Mouse (Mus musculus) stomach, embryonic 14.5 days (tissue): ENCODE results near the gene Azin2. TPM values are rescaled to one million over a fixed set of nuclear protein-coding genes. Genes with fewer than 3 reads are reported as not detected.

Experiments
- ATAC-seq: fragments of 200-750 bp; cut with Nextera tagmentation; 2 replicates; pipeline ENCODE4 v1.8.0; 2017; ENCODE audit warnings: low read depth, moderate TSS enrichment; ENCODE audit not compliant: insufficient number of reproducible peaks, insufficient read depth, low FRiP score
- H3K27ac ChIP-seq: fragments of 300-500 bp; sonication (generic); 2 replicates; pipeline ENCODE4 v1.5.1; 2014; ENCODE audit warnings: mild to moderate bottlenecking, low read length, moderate library complexity, mixed read lengths
- H3K27me3 ChIP-seq: fragments of 300-500 bp; sonication (generic); 2 replicates; pipeline ENCODE4 v1.6.1; 2014; ENCODE audit warnings: low read length, control low read depth, mixed read lengths; ENCODE audit not compliant: control insufficient read depth, insufficient read depth
- H3K36me3 ChIP-seq: fragments of 300-500 bp; sonication (generic); 2 replicates; pipeline ENCODE4 v1.6.1; 2014; ENCODE audit warnings: mild to moderate bottlenecking, control low read depth, low read length, moderate library complexity, mixed read lengths; ENCODE audit not compliant: control insufficient read depth, insufficient read depth
- H3K4me1 ChIP-seq: fragments of 300-500 bp; sonication (generic); 2 replicates; pipeline ENCODE4 v1.6.1; 2014; ENCODE audit warnings: low read length, control low read depth, mixed read lengths; ENCODE audit not compliant: control insufficient read depth, insufficient read depth
- H3K4me2 ChIP-seq: fragments of 300-500 bp; sonication (generic); replicated peaks from 2 replicates; pipeline ENCODE4 v1.6.1; 2014; ENCODE audit warnings: low read depth, low read length, control low read depth
- H3K4me3 ChIP-seq: fragments of 300-500 bp; sonication (generic); 2 replicates; pipeline ENCODE4 v1.5.1; 2014; ENCODE audit warnings: low read depth, low read length, control low read depth
- H3K9ac ChIP-seq: fragments of 300-500 bp; sonication (generic); replicated peaks from 2 replicates; pipeline ENCODE4 v1.6.1; 2014; ENCODE audit warnings: low read depth, mild to moderate bottlenecking, control low read depth, low read length, moderate library complexity, mixed read lengths
- H3K9me3 ChIP-seq: fragments of 300-500 bp; sonication (generic); 2 replicates; pipeline ENCODE4 v1.6.1; 2016; ENCODE audit warnings: low read depth, low read length, control low read depth; ENCODE audit not compliant: control insufficient read depth
- WGBS: fragments of 180-500 bp; shearing (Covaris S2); extraction: QIAGEN DNeasy Blood & Tissue Kit; methylation state at CpG from one replicate; pipeline ENCODE4 v1.1.7; 2014; 5-methylcytosine and 5-hydroxymethylcytosine counted together
- polyA plus RNA-seq: library from polyadenylated mRNA; unstranded; fragments of >200 nt; fragmentation: Nextera tagmentation; extraction: Ambion mirVana; gene quantifications from 2 replicates; pipeline ENCODE4 v1.2.1, GENCODE M21; 2014

Gene Azin2
- 17.6 and 19.1 TPM in 2 replicates for polyA plus RNA-seq

GRCm38 (mm10) chr4:128962029-128962925 is at the start of gene Azin2:
Gene Azin2, minus strand, starts transcription at chr4:128962442.
- Histone ChIP-seq H3K4me1 (peaks cover 17% of the 10 kb centered on the region), H3K4me3 (peak within 1 kb of the TSS; percentile 74), H3K36me3 (no peaks in the 10 kb centered on the region), H3K9ac (peak within 1 kb of the TSS; percentile 66), H3K9me3 (no peaks in the 10 kb centered on the region), H3K27ac (peak within 1 kb of the TSS; percentile 62; the same call in 1 of the 2 replicates), H3K27me3 (no peaks in the 10 kb centered on the region), H3K4me2 (peak within 1 kb of the TSS; percentile 90)
- WGBS = 1% methylated on average over 60 of the region's 72 CpGs
- peak; percentile 92 for ATAC-seq

GRCm38 (mm10) chr4:129011604-129012121 is 49.4 kb upstream of the Azin2 start:
- Histone ChIP-seq H3K9ac (no peak overlapping the region), H3K4me2 (no peak overlapping the region), H3K27me3 (no peaks in the 10 kb centered on the region), H3K4me3 (no peak overlapping the region), H3K27ac (no peak overlapping the region), H3K9me3 (no peaks in the 10 kb centered on the region), H3K4me1 (0 out of 2 replicates have a peak, but pooled peaks cover 6% of the 10 kb centered on the region), H3K36me3 (peaks cover 27% of the 10 kb centered on the region)
- no peak for ATAC-seq
- 66% methylated on average over 15 of the region's 15 CpGs for WGBS

- Histone ChIP-seq H3K27me3 (no peaks in the 10 kb centered on the region), H3K9ac (no peak overlapping the region), H3K4me1 (no peaks in the 10 kb centered on the region), H3K4me3 (no peak overlapping the region), H3K9me3 (no peaks in the 10 kb centered on the region), H3K36me3 (peaks cover 30% of the 10 kb centered on the region), H3K27ac (no peak overlapping the region), H3K4me2 (no peak overlapping the region)
- ATAC-seq = no peak
- 77% methylated on average over 5 of the region's 5 CpGs for WGBS
Observed at GRCm38 (mm10) chr4:129009521-129009920, 47.3 kb upstream of the Azin2 start.

GRCm38 (mm10) chr4:129008672-129009071 is 46.4 kb upstream of the Azin2 start:
- Histone ChIP-seq H3K27ac (no peak overlapping the region), H3K9me3 (no peaks in the 10 kb centered on the region), H3K4me3 (no peak overlapping the region), H3K27me3 (no peaks in the 10 kb centered on the region), H3K36me3 (peaks cover 33% of the 10 kb centered on the region), H3K9ac (no peak overlapping the region), H3K4me2 (no peak overlapping the region), H3K4me1 (no peaks in the 10 kb centered on the region)
- WGBS = 63% methylated on average over 3 of the region's 3 CpGs
- ATAC-seq = no peak

- H3K9ac ChIP-seq = no peak overlapping the region
- peaks cover 37% of the 10 kb centered on the region for H3K36me3 ChIP-seq
- no peaks in the 10 kb centered on the region for H3K9me3 ChIP-seq
- H3K4me1 ChIP-seq = no peaks in the 10 kb centered on the region
- H3K4me2 ChIP-seq = no peak overlapping the region
- no peak overlapping the region for H3K4me3 ChIP-seq
- no peak for ATAC-seq
- 88% methylated on average over 12 of the region's 12 CpGs for WGBS
- H3K27ac ChIP-seq = no peak overlapping the region
- no peaks in the 10 kb centered on the region for H3K27me3 ChIP-seq
Observed at GRCm38 (mm10) chr4:129008006-129008519, 45.8 kb upstream of the Azin2 start.

- no peak overlapping the region for H3K4me3 ChIP-seq
- no peaks in the 10 kb centered on the region for H3K4me1 ChIP-seq
- peaks cover 53% of the 10 kb centered on the region for H3K36me3 ChIP-seq
- H3K9ac ChIP-seq = no peak overlapping the region
- H3K27ac ChIP-seq = no peak overlapping the region
- no peak overlapping the region for H3K4me2 ChIP-seq
- no peaks in the 10 kb centered on the region for H3K27me3 ChIP-seq
- no peaks in the 10 kb centered on the region for H3K9me3 ChIP-seq
- WGBS = 88% methylated on average over 8 of the region's 8 CpGs
- no peak for ATAC-seq
Observed at GRCm38 (mm10) chr4:129003720-129004119, 41.5 kb upstream of the Azin2 start.

- Histone ChIP-seq H3K9ac (no peak overlapping the region), H3K27me3 (no peaks in the 10 kb centered on the region), H3K36me3 (peaks cover 35% of the 10 kb centered on the region), H3K27ac (no peak overlapping the region), H3K4me2 (no peak overlapping the region), H3K9me3 (no peaks in the 10 kb centered on the region), H3K4me1 (peaks cover 8% of the 10 kb centered on the region; the same call in 1 of the 2 replicates), H3K4me3 (no peak overlapping the region)
- no peak for ATAC-seq
- 86% methylated on average over 3 of the region's 3 CpGs for WGBS
Observed at GRCm38 (mm10) chr4:129000786-129001185, 38.5 kb upstream of the Azin2 start.

GRCm38 (mm10) chr4:128998401-128998800 is 36.2 kb upstream of the Azin2 start:
- peaks cover 28% of the 10 kb centered on the region for H3K36me3 ChIP-seq
- ATAC-seq = no peak
- 75% methylated on average over 8 of the region's 8 CpGs for WGBS
- no peak overlapping the region for H3K4me2 ChIP-seq
- H3K4me3 ChIP-seq = no peak overlapping the region
- no peaks in the 10 kb centered on the region for H3K9me3 ChIP-seq
- peaks cover 25% of the 10 kb centered on the region for H3K4me1 ChIP-seq
- H3K27me3 ChIP-seq = no peaks in the 10 kb centered on the region
- H3K27ac ChIP-seq = no peak overlapping the region
- H3K9ac ChIP-seq = no peak overlapping the region
